Mouse (Mus musculus) midbrain, embryonic 14.5 days (tissue): Measurements from ENCODE around the gene Ring1. TPM values are rescaled to one million over a fixed set of nuclear protein-coding genes. Genes with fewer than 3 reads are reported as not detected.
A peak's percentile ranks its signal among the peaks of the same experiment; 100 is the strongest.

ENCODE experiments used
- ATAC-seq: fragments of 200-750 bp; cut with Nextera tagmentation; 2 replicates; pipeline ENCODE4 v1.8.0; 2017; ENCODE audit warnings: moderate number of reproducible peaks, moderate library complexity; ENCODE audit not compliant: low FRiP score, low TSS enrichment
- DNase-seq: peaks from one replicate; pipeline ENCODE4 v3.0.0-alpha.2; 2015
- H3K27ac ChIP-seq: fragments of 300-500 bp; sonication (generic); replicated peaks from 2 replicates; pipeline ENCODE4 v1.5.1; 2014; ENCODE audit warnings: mild to moderate bottlenecking, low read depth, low read length, moderate library complexity
- H3K27me3 ChIP-seq: fragments of 300-500 bp; sonication (generic); 2 replicates; pipeline ENCODE4 v1.6.1; 2014; ENCODE audit warnings: low read length, control low read depth, mixed read lengths; ENCODE audit not compliant: control insufficient read depth, insufficient read depth
- H3K36me3 ChIP-seq: fragments of 300-500 bp; sonication (generic); 2 replicates; pipeline ENCODE4 v1.6.1; 2014; ENCODE audit warnings: low read length, control low read depth; ENCODE audit not compliant: control insufficient read depth, insufficient read depth
- H3K4me1 ChIP-seq: fragments of 300-500 bp; sonication (generic); 2 replicates; pipeline ENCODE4 v1.6.1; 2014; ENCODE audit warnings: mild to moderate bottlenecking, antibody characterized with exemption, low read length, control low read depth; ENCODE audit not compliant: control insufficient read depth, insufficient read depth
- H3K4me2 ChIP-seq: fragments of 300-500 bp; sonication (generic); 2 replicates; pipeline ENCODE4 v1.6.1; 2014; ENCODE audit warnings: mild to moderate bottlenecking, low read length, moderate library complexity
- H3K4me3 ChIP-seq: fragments of 300-500 bp; sonication (generic); replicated peaks from 2 replicates; pipeline ENCODE4 v1.5.1; 2014; ENCODE audit warnings: low read depth, low read length
- H3K9ac ChIP-seq: fragments of 300-500 bp; sonication (generic); replicated peaks from 2 replicates; pipeline ENCODE4 v1.6.1; 2014; ENCODE audit warnings: mild to moderate bottlenecking, low read length, moderate library complexity
- H3K9me3 ChIP-seq: fragments of 300-500 bp; sonication (generic); 2 replicates; pipeline ENCODE4 v1.6.1; 2016; ENCODE audit warnings: low read length, control low read depth, mixed read lengths; ENCODE audit not compliant: control insufficient read depth
- WGBS: fragments of 180-500 bp; shearing (Covaris S2); extraction: QIAGEN DNeasy Blood & Tissue Kit; methylation state at CpG from one replicate; pipeline ENCODE4 v1.1.7; 2014; 5-methylcytosine and 5-hydroxymethylcytosine counted together
- microRNA counts: library from miRNA; unstranded; fragments of <30 nt; microRNA quantifications from one replicate; lab custom pipeline; 2016
- microRNA-seq: library from miRNA; unstranded; fragments of <30 nt; microRNA quantifications from one replicate; pipeline ENCODE4, GENCODE M21; 2016
- polyA plus RNA-seq: library from polyadenylated mRNA; unstranded; fragments of >200 nt; fragmentation: Nextera tagmentation; extraction: Ambion mirVana; gene quantifications from 2 replicates; pipeline ENCODE4 v1.2.1, GENCODE M21; 2014

Ring1 gene
- polyA plus RNA-seq, 1 experiment from 2014 or later = 9.1 TPM

DNA sequence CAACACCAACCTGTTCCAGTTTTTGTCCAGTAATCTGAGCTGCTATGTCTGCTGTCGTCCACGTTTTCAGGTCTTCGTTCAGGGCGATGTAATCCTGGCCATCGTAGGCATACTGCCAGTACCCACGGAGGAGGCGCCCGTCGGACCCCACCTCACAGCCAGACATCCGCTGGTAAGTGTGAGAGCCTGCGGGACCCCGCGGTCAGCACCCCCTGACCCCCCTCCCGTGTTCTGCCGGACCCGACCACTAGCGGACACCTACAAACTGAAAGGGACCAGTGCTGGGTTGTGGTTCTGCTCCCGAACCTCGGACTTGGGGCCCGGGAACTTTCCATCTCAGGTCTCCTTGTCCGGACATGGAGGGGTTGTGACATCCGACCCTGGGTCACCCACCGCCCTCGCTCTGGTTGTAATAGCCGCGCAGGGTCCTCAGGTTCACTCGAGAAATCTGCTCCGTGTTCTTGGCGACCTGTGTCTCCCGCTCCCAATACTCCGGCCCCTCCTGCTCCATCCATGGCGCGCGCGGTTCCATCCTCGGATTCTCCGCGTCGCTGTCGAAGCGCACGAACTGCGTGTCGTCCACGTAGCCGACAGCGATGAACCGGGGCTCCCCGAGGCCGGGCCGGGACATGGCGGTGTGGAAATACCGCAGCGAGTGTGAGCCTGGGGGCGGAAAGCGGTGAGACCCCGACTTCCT lies 46.5 kb downstream of the Ring1 start:
- peak overlapping the region; percentile 48 for H3K4me2 ChIP-seq
- peaks cover 5% of the 10 kb centered on the region for H3K4me1 ChIP-seq
- H3K36me3 ChIP-seq = no peaks in the 10 kb centered on the region
- peak overlapping the region; percentile 16; the same call in 1 of the 2 replicates for H3K9ac ChIP-seq
- no peaks in the 10 kb centered on the region for H3K9me3 ChIP-seq
- H3K4me3 ChIP-seq = peak overlapping the region; percentile 28
- peaks cover 40% of the 10 kb centered on the region for H3K27me3 ChIP-seq
- DNase-seq = no peak
- H3K27ac ChIP-seq = no peak overlapping the region
- WGBS = 2% methylated on average over 57 of the region's 57 CpGs
- ATAC-seq = no peak

GRCm38 (mm10) chr17:33973572-33973971 lies 50.9 kb downstream of the Ring1 start:
- Histone ChIP-seq H3K9me3 (no peaks in the 10 kb centered on the region), H3K4me1 (no peaks in the 10 kb centered on the region), H3K4me3 (no peak overlapping the region), H3K4me2 (no peak overlapping the region), H3K27ac (no peak overlapping the region), H3K9ac (no peak overlapping the region), H3K27me3 (peaks cover 22% of the 10 kb centered on the region), H3K36me3 (no peaks in the 10 kb centered on the region)
- 51% methylated on average over 3 of the region's 3 CpGs for WGBS
- ATAC-seq (no peak), DNase-seq (no peak)

- WGBS = 4% methylated on average over 1 of the region's 1 CpGs
- Histone ChIP-seq H3K27ac (no peak overlapping the region), H3K4me3 (no peak overlapping the region), H3K9me3 (no peaks in the 10 kb centered on the region), H3K36me3 (no peaks in the 10 kb centered on the region), H3K9ac (no peak overlapping the region), H3K4me2 (no peak overlapping the region), H3K27me3 (peaks cover 13% of the 10 kb centered on the region), H3K4me1 (no peaks in the 10 kb centered on the region)
- ATAC-seq = no peak
- no peak for DNase-seq
Measured at GRCm38 (mm10) chr17:33972691-33973090, 51.8 kb downstream of the Ring1 start.

MicroRNA genes within 50 kb of the gene (microRNA counts, 519-probe panel; counts per million panel counts)
- microRNA mmu-miR-219 (lab: Ali Mortazavi, UCI) = 5,018 counts per million, percentile 51 among the panel's probes with 10 or more counts

Small RNAs within 50 kb of the gene (microRNA-seq; reads per million reads assigned to microRNA genes)
- gene Mir219a-1 = not detected
- gene Mir219c = not detected

Other genes starting within 250 kb of the Ring1 start
- 8.0 and 18.4 TPM in 2 replicates for gene Angptl4, start 242.8 kb downstream of the Ring1 start, polyA plus RNA-seq
- gene Kank3, start 214.2 kb downstream of the Ring1 start, polyA plus RNA-seq = 39.5 and 45.8 TPM in 2 replicates
- gene Rps28, start 200.1 kb downstream of the Ring1 start, polyA plus RNA-seq = 653 and 777 TPM in 2 replicates
- gene Ndufa7, start 200.1 kb downstream of the Ring1 start, polyA plus RNA-seq = 497 and 604 TPM in 2 replicates
- 55.1 and 59.8 TPM in 2 replicates for gene Cd320, start 181.6 kb downstream of the Ring1 start, polyA plus RNA-seq
- not detected in 2 replicates for gene Gm7029, start 150.8 kb downstream of the Ring1 start, polyA plus RNA-seq
- 2.2 and 2.5 TPM in 2 replicates for gene Kifc1, start 134.0 kb downstream of the Ring1 start, polyA plus RNA-seq
- 1.1 TPM in 1 of 2 replicates, not detected in the other for gene Platr17, start 119.5 kb downstream of the Ring1 start, polyA plus RNA-seq
- gene Daxx, start 115.3 kb downstream of the Ring1 start, polyA plus RNA-seq = 40.7 and 44.6 TPM in 2 replicates
- gene Tapbp, start 108.8 kb downstream of the Ring1 start, polyA plus RNA-seq = 18.3 and 20.6 TPM in 2 replicates
- 12.1 and 13.1 TPM in 2 replicates for gene Zbtb22, start 108.8 kb downstream of the Ring1 start, polyA plus RNA-seq
- gene Rgl2, start 95.1 kb downstream of the Ring1 start, polyA plus RNA-seq = 47.2 and 50.3 TPM in 2 replicates
- 167 and 188 TPM in 2 replicates for gene Pfdn6, start 84.3 kb downstream of the Ring1 start, polyA plus RNA-seq
- 15.5 and 16.9 TPM in 2 replicates for gene Wdr46, start 84.0 kb downstream of the Ring1 start, polyA plus RNA-seq
- 8.0 and 10.1 TPM in 2 replicates for gene B3galt4, start 73.2 kb downstream of the Ring1 start, polyA plus RNA-seq
- gene Vps52, start 68.9 kb downstream of the Ring1 start, polyA plus RNA-seq = 50.6 and 63.2 TPM in 2 replicates
- gene Rps18, start 68.7 kb downstream of the Ring1 start, polyA plus RNA-seq = 872 and 980 TPM in 2 replicates
- gene H2-K1, start 24.3 kb downstream of the Ring1 start, polyA plus RNA-seq = 10.5 and 15.5 TPM in 2 replicates
- gene H2-Ke6, start 3.4 kb upstream of the Ring1 start, polyA plus RNA-seq = 56.1 and 75.0 TPM in 2 replicates
- 95.7 and 97.0 TPM in 2 replicates for gene Slc39a7, start 7.0 kb upstream of the Ring1 start, polyA plus RNA-seq
- gene Rxrb, start 7.1 kb upstream of the Ring1 start, polyA plus RNA-seq = 33.3 and 33.4 TPM in 2 replicates
- gene Col11a2, start 14.8 kb upstream of the Ring1 start, polyA plus RNA-seq = 2.4 and 2.9 TPM in 2 replicates
- not detected in 2 replicates for gene H2-Oa, start 67.7 kb upstream of the Ring1 start, polyA plus RNA-seq
- gene H2-DMa, start 94.9 kb upstream of the Ring1 start, polyA plus RNA-seq = 16.7 and 20.4 TPM in 2 replicates
- gene Brd2, start 98.0 kb upstream of the Ring1 start, polyA plus RNA-seq = 160 and 171 TPM in 2 replicates
- 0.15 and 0.18 TPM in 2 replicates for gene H2-DMb2, start 118.6 kb upstream of the Ring1 start, polyA plus RNA-seq
- gene H2-DMb1, start 128.4 kb upstream of the Ring1 start, polyA plus RNA-seq = 0.38 and 0.91 TPM in 2 replicates
- gene Tap1, start 162.9 kb upstream of the Ring1 start, polyA plus RNA-seq = 1.1 and 2.9 TPM in 2 replicates
- 1.0 and 2.2 TPM in 2 replicates for gene Psmb9, start 163.1 kb upstream of the Ring1 start, polyA plus RNA-seq
- gene Psmb8, start 173.0 kb upstream of the Ring1 start, polyA plus RNA-seq = 1.1 and 5.1 TPM in 2 replicates
- gene Tap2, start 178.8 kb upstream of the Ring1 start, polyA plus RNA-seq = 0.77 and 1.6 TPM in 2 replicates
- gene H2-Ob, start 214.2 kb upstream of the Ring1 start, polyA plus RNA-seq = not detected in 2 replicates
- gene H2-Ab1, start 233.0 kb upstream of the Ring1 start, polyA plus RNA-seq = 1.1 and 2.0 TPM in 2 replicates